Mouse (Mus musculus) frontal cortex, adult 2 months (tissue): ENCODE measurements at regions not wholly inside any gene's neighbourhood (a gene's known extent, or its start where the extent isn't known, plus 50 kb on each side); places are given as distances from the start of the nearest gene placed in this dataset.

ENCODE experiments used
- DNase-seq, 2 experiments: peaks; one replicate each; pipeline ENCODE4 v3.0.0; 2022; ENCODE audit warnings: low spot score in 1 of 2; ENCODE audit errors: extremely low spot score in 1 of 2

- peak; percentile 0 to 8 for DNase-seq
Measured at GRCm38 (mm10) chrX:165767672-165768265, 402.5 kb upstream of the Gemin8 start.
